In the genomic region with DNA sequence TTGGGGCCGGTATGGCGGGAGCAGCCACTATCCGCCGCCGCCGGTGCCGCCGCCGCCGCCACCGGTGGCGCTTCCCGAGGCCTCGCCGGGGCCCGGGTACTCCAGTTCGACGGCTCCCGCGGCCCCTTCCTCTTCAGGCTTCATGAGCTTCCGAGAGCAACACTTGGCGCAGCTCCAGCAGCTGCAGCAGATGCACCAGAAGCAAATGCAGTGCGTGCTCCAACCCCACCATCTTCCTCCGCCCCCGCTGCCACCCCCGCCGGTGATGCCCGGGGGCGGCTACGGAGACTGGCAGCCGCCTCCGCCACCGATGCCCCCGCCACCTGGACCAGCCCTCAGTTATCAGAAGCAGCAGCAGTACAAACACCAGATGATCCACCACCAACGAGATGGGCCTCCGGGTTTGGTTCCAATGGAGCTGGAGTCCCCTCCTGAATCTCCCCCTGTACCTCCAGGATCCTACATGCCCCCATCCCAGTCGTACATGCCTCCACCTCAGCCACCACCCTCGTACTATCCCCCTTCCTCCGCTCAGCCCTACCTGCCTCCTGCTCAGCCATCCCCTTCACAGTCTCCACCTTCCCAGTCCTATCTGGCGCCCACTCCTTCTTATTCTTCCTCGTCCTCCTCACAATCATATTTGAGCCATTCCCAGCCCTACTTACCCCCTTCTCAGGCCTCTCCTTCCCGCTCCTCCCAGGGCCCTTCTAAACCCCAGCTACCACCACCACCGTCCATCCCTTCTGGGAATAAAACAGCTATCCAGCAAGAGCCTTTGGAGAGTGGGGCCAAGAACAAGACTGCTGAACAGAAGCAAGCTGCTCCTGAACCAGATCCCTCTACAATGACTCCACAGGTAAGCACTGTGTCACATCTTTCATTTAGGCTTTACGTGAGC, we compare ENCODE assay signal across 8 mouse cellular contexts. TPM values are rescaled to one million over a fixed set of nuclear protein-coding genes. Genes with fewer than 3 reads are reported as not detected.
DNase-seq lines count a peak whose midpoint lies in the region; ATAC-seq and TF ChIP-seq lines count a peak whose summit lies in the region.

No protein-coding gene starts in this region.

- WGBS in liver, postnatal 0 days (ENCODE audit: insufficient replicate concordance): under 1% methylated on average over 30 of the region's 44 CpGs

- no peak for TF ChIP-seq EP300 in liver, postnatal 0 days (IDR thresholded peaks at IDR 0.05; ENCODE audit: low read depth)

- peak; percentile 73 for DNase-seq in CD4-positive, CD25-positive, alpha-beta regulatory T cell, adult 2 months (ENCODE audit: low read depth, low spot score)
- peak; percentile 66 for DNase-seq in MN1 (ENCODE audit: low spot score)
- DNase-seq in cerebellum, postnatal 25 days: peak; percentile 36 to 76
- peak; percentile 9 to 57 for DNase-seq in frontal cortex, postnatal 14 days (ENCODE audit: low spot score in 2 of 2)
- DNase-seq in layer of hippocampus, adult 2 months (ENCODE audit: low spot score in 2 of 2): peak; percentile 32 to 55
- DNase-seq in liver, postnatal 0 days: peak; percentile 66
- DNase-seq in yolk sac, embryonic 10.5 days (ENCODE audit: low spot score): no peak

- H3K9ac ChIP-seq in liver, postnatal 0 days (replicated peaks): peak overlapping the region; percentile 93

- H3K36me3 ChIP-seq in liver, postnatal 0 days (replicated peaks; ENCODE audit: insufficient read depth, low read length): no peaks in the 10 kb centered on the region

- no peak for TF ChIP-seq CTCF in layer of hippocampus, adult 2 months (conservative IDR thresholded peaks at IDR 0.05)
- no peak for TF ChIP-seq CTCF in liver, postnatal 0 days (IDR thresholded peaks at IDR 0.05; ENCODE audit: low read depth)

- ATAC-seq in liver, postnatal 0 days: peak; percentile 68
- 0 out of 2 replicates have a peak, but pooled peaks have one; percentile 6 for ATAC-seq in neutrophil, adult 5-6 weeks (ENCODE audit: extremely low read depth, insufficient number of reproducible peaks, low FRiP score, poor library complexity, severe bottlenecking)

- peak overlapping the region; percentile 85 for H3K4me3 ChIP-seq in layer of hippocampus, adult 2 months
- peak overlapping the region; percentile 94 for H3K4me3 ChIP-seq in liver, postnatal 0 days (ENCODE audit: low read depth, low read length)

- no peaks in the 10 kb centered on the region for H3K9me3 ChIP-seq in liver, postnatal 0 days (ENCODE audit: low read length)

- peak overlapping the region; percentile 100 for H3K27ac ChIP-seq in layer of hippocampus, adult 2 months
- peak overlapping the region; percentile 89 for H3K27ac ChIP-seq in liver, postnatal 0 days (ENCODE audit: low read depth)

- peaks cover 23% of the 10 kb centered on the region for H3K4me1 ChIP-seq in liver, postnatal 0 days (ENCODE audit: insufficient read depth)

- no peaks in the 10 kb centered on the region for H3K27me3 ChIP-seq in liver, postnatal 0 days (ENCODE audit: insufficient read depth, low read length)

- peak overlapping the region; percentile 94 for H3K4me2 ChIP-seq in liver, postnatal 0 days (ENCODE audit: low read depth, low read length)

RNA-seq across cellular contexts. Expression of a gene that starts 0.6 kb away (rescaled TPM):
- 100 to 1,000 TPM; 129 to 146 TPM for total RNA-seq in layer of hippocampus, adult 2 months (2021)
- polyA plus RNA-seq in liver, postnatal 0 days (2015; fragmentation: Nextera tagmentation; extraction: Ambion mirVana): 5.4 and 6.2 TPM in 2 replicates
- 61.8 and 67.9 TPM in 2 replicates for total RNA-seq in neutrophil, adult 5-6 weeks (2017)

RNA-seq across cellular contexts. Expression of a gene that starts 26.1 kb away (rescaled TPM):
- 100 to 1,000 TPM; 108 to 115 TPM for total RNA-seq in layer of hippocampus, adult 2 months (2021)
- polyA plus RNA-seq in liver, postnatal 0 days (2015; fragmentation: Nextera tagmentation; extraction: Ambion mirVana): 5.2 and 6.9 TPM in 2 replicates
- 45.1 and 48.8 TPM in 2 replicates for total RNA-seq in neutrophil, adult 5-6 weeks (2017)

RNA-seq across cellular contexts. Expression of a gene that starts 26.1 kb away (rescaled TPM):
- total RNA-seq in layer of hippocampus, adult 2 months (2021): 10 to 100 TPM; 33.8 to 34.7 TPM
- polyA plus RNA-seq in liver, postnatal 0 days (2015; fragmentation: Nextera tagmentation; extraction: Ambion mirVana): 66.0 and 74.5 TPM in 2 replicates
- 90.1 and 92.3 TPM in 2 replicates for total RNA-seq in neutrophil, adult 5-6 weeks (2017)
